Mouse (Mus musculus) spleen, postnatal 0 days (tissue): ENCODE data around the gene Spdye4c. TPM values are rescaled to one million over a fixed set of nuclear protein-coding genes. Genes with fewer than 3 reads are reported as not detected.

Experiments
- polyA plus RNA-seq: library from polyadenylated mRNA; unstranded; fragments of >200 nt; fragmentation: Nextera tagmentation; extraction: Ambion mirVana; gene quantifications from 2 replicates; pipeline ENCODE4 v1.2.1, GENCODE M21; 2015

Gene Spdye4c
- not detected in 2 replicates for polyA plus RNA-seq

DNA sequence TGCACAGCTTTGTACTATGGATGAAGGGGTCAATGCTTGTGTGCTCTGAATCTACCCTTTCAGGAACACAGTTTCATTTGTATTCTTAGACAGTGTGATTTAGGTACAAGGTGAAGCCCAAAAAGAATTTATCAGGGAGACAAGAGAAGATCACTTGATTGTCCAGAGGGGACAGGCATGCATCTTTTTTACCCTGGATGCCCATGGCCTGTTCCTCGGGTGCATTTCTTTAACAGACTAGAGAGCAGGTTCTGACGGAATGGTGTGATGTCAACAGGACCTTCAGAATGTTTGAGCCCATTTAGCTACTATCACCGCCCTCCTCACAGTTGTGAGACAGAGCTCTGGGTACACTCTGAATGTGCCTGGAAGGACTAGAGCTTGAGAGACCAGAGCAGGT, at the start of gene Spdye4c:
TSS of gene Spdye4c (plus strand) at position 301 of the 400 bp plus-strand sequence.

Other genes starting within 250 kb of the Spdye4c start
- gene Anapc1, start 96.2 kb downstream of the Spdye4c start, polyA plus RNA-seq: 21.9 and 22.0 TPM in 2 replicates
- 4.9 and 5.7 TPM in 2 replicates for gene Mertk, start 107.7 kb downstream of the Spdye4c start, polyA plus RNA-seq
- 8.6 and 9.9 TPM in 2 replicates for gene Tmem87b, start 226.9 kb downstream of the Spdye4c start, polyA plus RNA-seq